Comparison of ENCODE assay signal across 23 mouse cellular contexts in genomic region chr8:87209295-87209694, GRCm38 (mm10).
DNase-seq lines count a peak whose midpoint lies in the region; ATAC-seq lines count a peak whose summit lies in the region.
"Had no signal": no experiment of that assay in that cellular context is flagged by ENCODE, and none has a peak within 500 bp of the region (broad histone marks: within the 10 kb centered on the region; RNA-seq: fewer than 3 reads in every experiment).

No protein-coding gene starts in this region.

- H3K4me1 ChIP-seq in neural tube, embryonic 12.5 days: peaks cover 12% of the 10 kb centered on the region
- 0 out of 2 replicates have a peak, but pooled peaks cover 7% of the 10 kb centered on the region for H3K4me1 ChIP-seq in neural tube, embryonic 15.5 days

- no peak overlapping the region for H3K9ac ChIP-seq in neural tube, embryonic 12.5 days
- no peak overlapping the region for H3K9ac ChIP-seq in neural tube, embryonic 15.5 days (replicated peaks)
- H3K9ac ChIP-seq: heart, embryonic 13.5 days; hindbrain, embryonic 14.5 days had no signal

- H3K4me2 ChIP-seq in neural tube, embryonic 12.5 days (replicated peaks): no peak overlapping the region
- no peak overlapping the region for H3K4me2 ChIP-seq in neural tube, embryonic 15.5 days
- H3K4me2 ChIP-seq: heart, embryonic 13.5 days; hindbrain, embryonic 14.5 days had no signal

- DNase-seq in cerebellum, adult 11 months: peak; percentile 59
- DNase-seq in cerebellum, postnatal 4 days (ENCODE audit: low spot score in 2 of 2): no peak
- DNase-seq in cerebellum, postnatal 10 days: peak; percentile 74 to 79
- DNase-seq in embryo, embryonic 11 days: no peak
- DNase-seq: adrenal gland, postnatal 10 days; gastrocnemius, postnatal 25 days; heart, adult 2 months; kidney, adult 18-20 months; kidney, postnatal 4 days; layer of hippocampus, adult 9-11 months; lung, postnatal 4 days; right cerebral cortex, adult 18-20 months; right cerebral cortex, postnatal 4 days; thymus, adult 18-20 months; thymus, postnatal 36 days had no signal

- no peak overlapping the region for H3K4me3 ChIP-seq in neural tube, embryonic 12.5 days
- no peak overlapping the region for H3K4me3 ChIP-seq in neural tube, embryonic 15.5 days (replicated peaks)
- H3K4me3 ChIP-seq: forebrain, embryonic 10.5 days; heart, adult 2 months; heart, embryonic 13.5 days; left cerebral cortex, adult 2 months had no signal

- peak; percentile 50; the same call in 1 of the 2 replicates for ATAC-seq in neural tube, embryonic 12.5 days (ENCODE audit: low FRiP score, low read depth)
- ATAC-seq in neural tube, embryonic 15.5 days (ENCODE audit: low FRiP score): no peak
- ATAC-seq in megakaryocyte, adult 5-6 weeks (ENCODE audit: poor library complexity, severe bottlenecking): no peak
- ATAC-seq: inflammation-experienced regulatory T-cells, adult 6 months had no signal

- H3K27ac ChIP-seq in neural tube, embryonic 12.5 days: no peak overlapping the region
- H3K27ac ChIP-seq in neural tube, embryonic 15.5 days (replicated peaks): no peak overlapping the region
- H3K27ac ChIP-seq: forebrain, embryonic 10.5 days; heart, adult 2 months; heart, embryonic 13.5 days; hindbrain, embryonic 14.5 days; left cerebral cortex, adult 2 months had no signal

- no peaks in the 10 kb centered on the region for H3K36me3 ChIP-seq in neural tube, embryonic 12.5 days
- H3K36me3 ChIP-seq in neural tube, embryonic 15.5 days: no peaks in the 10 kb centered on the region
- H3K36me3 ChIP-seq: forebrain, embryonic 10.5 days; heart, embryonic 13.5 days had no signal

- H3K9me3 ChIP-seq in neural tube, embryonic 12.5 days: no peaks in the 10 kb centered on the region
- H3K9me3 ChIP-seq in neural tube, embryonic 15.5 days (replicated peaks): no peaks in the 10 kb centered on the region
- H3K9me3 ChIP-seq: forebrain, embryonic 10.5 days; heart, embryonic 13.5 days had no signal

- H3K27me3 ChIP-seq in neural tube, embryonic 12.5 days (replicated peaks): no peaks in the 10 kb centered on the region
- H3K27me3 ChIP-seq in neural tube, embryonic 15.5 days (replicated peaks): no peaks in the 10 kb centered on the region
- H3K27me3 ChIP-seq: heart, embryonic 13.5 days had no signal

- 82% methylated on average over 1 of the region's 1 CpGs for WGBS in neural tube, embryonic 12.5 days
- 72% methylated on average over 1 of the region's 1 CpGs for WGBS in neural tube, embryonic 15.5 days

Comparison
In these comparisons a context has a peak if more than half of its experiments do, and no peak if none do; other contexts are left out.
1. DNase-seq: peak in cerebellum, adult 11 months (single experiment) and cerebellum, postnatal 10 days (2 of 2); none in cerebellum, postnatal 4 days (0 of 2) and embryo, embryonic 11 days (single experiment).